Mouse (Mus musculus) kidney, embryonic 14.5 days (tissue): ENCODE results near the gene Ryr3. TPM values are rescaled to one million over a fixed set of nuclear protein-coding genes. Genes with fewer than 3 reads are reported as not detected.

ENCODE experiments used
- ATAC-seq: fragments of 200-750 bp; cut with Nextera tagmentation; 2 replicates; pipeline ENCODE4 v1.8.0; 2017; ENCODE audit warnings: moderate number of reproducible peaks, mild to moderate bottlenecking, moderate TSS enrichment, moderate library complexity; ENCODE audit not compliant: low FRiP score, low TSS enrichment
- H3K27ac ChIP-seq: fragments of 300-500 bp; sonication (generic); 2 replicates; pipeline ENCODE4 v1.5.1; 2014; ENCODE audit warnings: low read depth, mild to moderate bottlenecking, low read length, moderate library complexity, mixed read lengths
- H3K27me3 ChIP-seq: fragments of 300-500 bp; sonication (generic); 2 replicates; pipeline ENCODE4 v1.6.1; 2014; ENCODE audit warnings: mild to moderate bottlenecking, low read length; ENCODE audit not compliant: control insufficient read depth, insufficient read depth
- H3K36me3 ChIP-seq: fragments of 300-500 bp; sonication (generic); 2 replicates; pipeline ENCODE4 v1.6.1; 2014; ENCODE audit warnings: low read length, mixed read lengths; ENCODE audit not compliant: control insufficient read depth, insufficient read depth
- H3K4me1 ChIP-seq: fragments of 300-500 bp; sonication (generic); 2 replicates; pipeline ENCODE4 v1.6.1; 2014; ENCODE audit warnings: low read length, mixed read lengths; ENCODE audit not compliant: control insufficient read depth, insufficient read depth
- H3K4me2 ChIP-seq: fragments of 300-500 bp; sonication (generic); replicated peaks from 2 replicates; pipeline ENCODE4 v1.6.1; 2014; ENCODE audit warnings: low read depth, mild to moderate bottlenecking, low read length
- H3K4me3 ChIP-seq: fragments of 300-500 bp; sonication (generic); 2 replicates; pipeline ENCODE4 v1.5.1; 2014; ENCODE audit warnings: mild to moderate bottlenecking, low read length
- H3K9ac ChIP-seq: fragments of 300-500 bp; sonication (generic); 2 replicates; pipeline ENCODE4 v1.6.1; 2014; ENCODE audit warnings: low read depth, mild to moderate bottlenecking, low read length, moderate library complexity
- H3K9me3 ChIP-seq: fragments of 300-500 bp; sonication (generic); 2 replicates; pipeline ENCODE4 v1.6.1; 2016; ENCODE audit warnings: low read length; ENCODE audit not compliant: control insufficient read depth
- WGBS: fragments of 180-500 bp; shearing (Covaris S2); extraction: QIAGEN DNeasy Blood & Tissue Kit; methylation state at CpG from one replicate; pipeline ENCODE4 v1.1.7; 2014; 5-methylcytosine and 5-hydroxymethylcytosine counted together
- polyA plus RNA-seq: library from polyadenylated mRNA; unstranded; fragments of >200 nt; fragmentation: Nextera tagmentation; extraction: Ambion mirVana; gene quantifications from 2 replicates; pipeline ENCODE4 v1.2.1, GENCODE M21; 2014

Gene Ryr3
- polyA plus RNA-seq, 1 experiment from 2014 or later = 1.0 TPM

- Histone ChIP-seq H3K4me1 (no peaks in the 10 kb centered on the region), H3K27me3 (no peaks in the 10 kb centered on the region), H3K9me3 (no peaks in the 10 kb centered on the region), H3K4me3 (no peak overlapping the region), H3K4me2 (no peak overlapping the region), H3K36me3 (no peaks in the 10 kb centered on the region), H3K27ac (no peak overlapping the region), H3K9ac (no peak overlapping the region)
- WGBS = 40% methylated on average over 4 of the region's 4 CpGs
- ATAC-seq = peak; percentile 92
Measured at GRCm38 (mm10) chr2:113076396-113076795, 140.5 kb downstream of the Ryr3 start.

- Histone ChIP-seq H3K4me3 (no peak overlapping the region), H3K36me3 (no peaks in the 10 kb centered on the region), H3K4me2 (no peak overlapping the region), H3K27me3 (no peaks in the 10 kb centered on the region), H3K9ac (no peak overlapping the region), H3K9me3 (no peaks in the 10 kb centered on the region), H3K27ac (no peak overlapping the region), H3K4me1 (no peaks in the 10 kb centered on the region)
- WGBS = 86% methylated on average over 5 of the region's 5 CpGs
- no peak for ATAC-seq
Measured at GRCm38 (mm10) chr2:113059367-113059766, 157.5 kb downstream of the Ryr3 start.

GRCm38 (mm10) chr2:113058914-113059313 lies 158.0 kb downstream of the Ryr3 start:
- no peak overlapping the region for H3K9ac ChIP-seq
- H3K27ac ChIP-seq = no peak overlapping the region
- no peaks in the 10 kb centered on the region for H3K36me3 ChIP-seq
- H3K4me1 ChIP-seq = no peaks in the 10 kb centered on the region
- H3K4me3 ChIP-seq = no peak overlapping the region
- no peak for ATAC-seq
- H3K27me3 ChIP-seq = no peaks in the 10 kb centered on the region
- no peak overlapping the region for H3K4me2 ChIP-seq
- WGBS = 70% methylated on average over 5 of the region's 5 CpGs
- H3K9me3 ChIP-seq = no peaks in the 10 kb centered on the region

- Histone ChIP-seq H3K36me3 (no peaks in the 10 kb centered on the region), H3K4me3 (no peak overlapping the region), H3K4me1 (no peaks in the 10 kb centered on the region), H3K27ac (no peak overlapping the region), H3K27me3 (no peaks in the 10 kb centered on the region), H3K4me2 (no peak overlapping the region), H3K9ac (no peak overlapping the region), H3K9me3 (no peaks in the 10 kb centered on the region)
- 61% methylated on average over 3 of the region's 3 CpGs for WGBS
- no peak for ATAC-seq
Measured at GRCm38 (mm10) chr2:113058116-113058515, 158.8 kb downstream of the Ryr3 start.

GRCm38 (mm10) chr2:113055591-113055990 lies 161.3 kb downstream of the Ryr3 start:
- Histone ChIP-seq H3K27ac (no peak overlapping the region), H3K36me3 (no peaks in the 10 kb centered on the region), H3K4me1 (no peaks in the 10 kb centered on the region), H3K9me3 (no peaks in the 10 kb centered on the region), H3K4me2 (no peak overlapping the region), H3K9ac (no peak overlapping the region), H3K27me3 (no peaks in the 10 kb centered on the region), H3K4me3 (no peak overlapping the region)
- ATAC-seq = no peak
- WGBS = 89% methylated on average over 2 of the region's 2 CpGs

GRCm38 (mm10) chr2:113049831-113050230 lies 167.1 kb downstream of the Ryr3 start:
- H3K27me3 ChIP-seq = no peaks in the 10 kb centered on the region
- no peaks in the 10 kb centered on the region for H3K4me1 ChIP-seq
- no peak overlapping the region for H3K27ac ChIP-seq
- 59% methylated on average over 1 of the region's 1 CpGs for WGBS
- ATAC-seq = no peak
- no peak overlapping the region for H3K4me2 ChIP-seq
- no peak overlapping the region for H3K4me3 ChIP-seq
- no peak overlapping the region for H3K9ac ChIP-seq
- H3K9me3 ChIP-seq = no peaks in the 10 kb centered on the region
- H3K36me3 ChIP-seq = no peaks in the 10 kb centered on the region

- no peaks in the 10 kb centered on the region for H3K36me3 ChIP-seq
- H3K27ac ChIP-seq = no peak overlapping the region
- H3K4me2 ChIP-seq = no peak overlapping the region
- no peak overlapping the region for H3K4me3 ChIP-seq
- ATAC-seq = no peak
- WGBS = 93% methylated on average over 2 of the region's 2 CpGs
- no peaks in the 10 kb centered on the region for H3K9me3 ChIP-seq
- H3K27me3 ChIP-seq = no peaks in the 10 kb centered on the region
- H3K4me1 ChIP-seq = no peaks in the 10 kb centered on the region
- H3K9ac ChIP-seq = no peak overlapping the region
Measured at GRCm38 (mm10) chr2:113036550-113036949, 180.3 kb downstream of the Ryr3 start.

GRCm38 (mm10) chr2:113030689-113031088 lies 186.2 kb downstream of the Ryr3 start:
- H3K9me3 ChIP-seq = no peaks in the 10 kb centered on the region
- no peak overlapping the region for H3K9ac ChIP-seq
- ATAC-seq = no peak
- H3K4me1 ChIP-seq = no peaks in the 10 kb centered on the region
- H3K4me2 ChIP-seq = no peak overlapping the region
- no peaks in the 10 kb centered on the region for H3K27me3 ChIP-seq
- WGBS = 86% methylated on average over 5 of the region's 5 CpGs
- no peak overlapping the region for H3K4me3 ChIP-seq
- H3K36me3 ChIP-seq = no peaks in the 10 kb centered on the region
- H3K27ac ChIP-seq = no peak overlapping the region

- H3K4me2 ChIP-seq = no peak overlapping the region
- H3K9me3 ChIP-seq = no peaks in the 10 kb centered on the region
- ATAC-seq = no peak
- no peak overlapping the region for H3K27ac ChIP-seq
- H3K4me1 ChIP-seq = no peaks in the 10 kb centered on the region
- no peak overlapping the region for H3K4me3 ChIP-seq
- WGBS = 71% methylated on average over 7 of the region's 7 CpGs
- no peak overlapping the region for H3K9ac ChIP-seq
- H3K36me3 ChIP-seq = no peaks in the 10 kb centered on the region
- no peaks in the 10 kb centered on the region for H3K27me3 ChIP-seq
Measured at GRCm38 (mm10) chr2:113019896-113020295, 197.0 kb downstream of the Ryr3 start.

- H3K27me3 ChIP-seq = no peaks in the 10 kb centered on the region
- ATAC-seq = no peak
- no peak overlapping the region for H3K27ac ChIP-seq
- no peaks in the 10 kb centered on the region for H3K36me3 ChIP-seq
- H3K4me3 ChIP-seq = no peak overlapping the region
- H3K9me3 ChIP-seq = no peaks in the 10 kb centered on the region
- no peak overlapping the region for H3K9ac ChIP-seq
- H3K4me2 ChIP-seq = no peak overlapping the region
- no peaks in the 10 kb centered on the region for H3K4me1 ChIP-seq
- WGBS = 79% methylated on average over 1 of the region's 1 CpGs
Measured at GRCm38 (mm10) chr2:113018278-113018677, 198.6 kb downstream of the Ryr3 start.
